7 mouse cellular contexts compared by ENCODE assay signal in genomic region chr7:117753296-117753695, GRCm38 (mm10).
A peak's percentile ranks its signal among the peaks of the same experiment; 100 is the strongest.
DNase-seq lines count a peak whose midpoint lies in the region; ATAC-seq lines count a peak whose summit lies in the region.

No protein-coding gene starts in this region.

- no peaks in the 10 kb centered on the region for H3K9me3 ChIP-seq in midbrain, embryonic 14.5 days (ENCODE audit: control insufficient read depth, low read length)
- no peaks in the 10 kb centered on the region for H3K9me3 ChIP-seq in midbrain, embryonic 11.5 days (ENCODE audit: control insufficient read depth, low read length)

- WGBS in midbrain, embryonic 14.5 days, result 87% methylated on average over 5 of the region's 5 CpGs
- WGBS in midbrain, embryonic 11.5 days, result 82% methylated on average over 5 of the region's 5 CpGs

- H3K4me2 ChIP-seq in midbrain, embryonic 14.5 days (ENCODE audit: low read length), result no peak overlapping the region
- H3K4me2 ChIP-seq in midbrain, embryonic 11.5 days, result no peak overlapping the region

- no peak overlapping the region for H3K9ac ChIP-seq in midbrain, embryonic 14.5 days (replicated peaks; ENCODE audit: low read length)
- no peak overlapping the region for H3K9ac ChIP-seq in midbrain, embryonic 11.5 days (ENCODE audit: low read length)

- no peak overlapping the region for H3K4me3 ChIP-seq in midbrain, embryonic 14.5 days (replicated peaks; ENCODE audit: low read depth, low read length)
- no peak overlapping the region for H3K4me3 ChIP-seq in midbrain, embryonic 11.5 days (ENCODE audit: low read depth, low read length)

- no peaks in the 10 kb centered on the region for H3K4me1 ChIP-seq in midbrain, embryonic 14.5 days (ENCODE audit: control insufficient read depth, insufficient read depth, low read length)
- no peaks in the 10 kb centered on the region for H3K4me1 ChIP-seq in midbrain, embryonic 11.5 days (ENCODE audit: control insufficient read depth, insufficient read depth, low read length)

- ATAC-seq in midbrain, embryonic 14.5 days (ENCODE audit: low FRiP score, low TSS enrichment), result no peak
- ATAC-seq in midbrain, embryonic 11.5 days (ENCODE audit: low FRiP score), result no peak

- H3K27me3 ChIP-seq in midbrain, embryonic 14.5 days (ENCODE audit: control insufficient read depth, insufficient read depth, low read length), result no peaks in the 10 kb centered on the region
- no peaks in the 10 kb centered on the region for H3K27me3 ChIP-seq in midbrain, embryonic 11.5 days (ENCODE audit: control insufficient read depth, insufficient read depth, low read length)

- DNase-seq in lung, postnatal 14 days, result peak; percentile 4
- no peak for DNase-seq in lung, postnatal 36 days
- peak; percentile 13 to 14 for DNase-seq in cerebellum, postnatal 36 days
- DNase-seq in layer of hippocampus, postnatal 36 days, result peak; percentile 47 to 57
- DNase-seq in telencephalon, adult 2 months (ENCODE audit: low read depth, low spot score), result peak; percentile 31
- DNase-seq in midbrain, embryonic 14.5 days, result no peak
- DNase-seq in midbrain, embryonic 11.5 days (ENCODE audit: low spot score, missing footprints), result no peak

- H3K36me3 ChIP-seq in midbrain, embryonic 14.5 days (ENCODE audit: control insufficient read depth, insufficient read depth, low read length), result no peaks in the 10 kb centered on the region
- H3K36me3 ChIP-seq in midbrain, embryonic 11.5 days (ENCODE audit: control insufficient read depth, insufficient read depth, low read length), result no peaks in the 10 kb centered on the region

- H3K27ac ChIP-seq in midbrain, embryonic 14.5 days (replicated peaks; ENCODE audit: low read depth, low read length), result no peak overlapping the region
- H3K27ac ChIP-seq in midbrain, embryonic 11.5 days (ENCODE audit: low read depth, low read length), result no peak overlapping the region

Comparison
In these comparisons a context has a peak if more than half of its experiments do, and no peak if none do; other contexts are left out.
1. DNase-seq: peak in lung, postnatal 14 days (single experiment), cerebellum, postnatal 36 days (2 of 2), layer of hippocampus, postnatal 36 days (2 of 2) and telencephalon, adult 2 months (single experiment); none in lung, postnatal 36 days (single experiment), midbrain, embryonic 14.5 days (single experiment) and midbrain, embryonic 11.5 days (single experiment).